Mouse (Mus musculus) spleen, adult 2 months (tissue): ENCODE data around the gene Wdr35.

ENCODE experiments used
- CTCF ChIP-seq: fragments of 200-500 bp; IDR thresholded peaks from 2 replicates; pipeline ENCODE4 v1.5.1; 2011; ENCODE audit warnings: mild to moderate bottlenecking, inconsistent platforms; ENCODE audit not compliant: insufficient read depth, insufficient read length, insufficient replicate concordance; ENCODE audit errors: extremely low read depth
- POLR2A ChIP-seq: fragments of 200-500 bp; IDR thresholded peaks from 2 replicates; pipeline ENCODE4 v1.6.1; 2011; ENCODE audit warnings: low read depth, low read length, inconsistent platforms

DNA sequence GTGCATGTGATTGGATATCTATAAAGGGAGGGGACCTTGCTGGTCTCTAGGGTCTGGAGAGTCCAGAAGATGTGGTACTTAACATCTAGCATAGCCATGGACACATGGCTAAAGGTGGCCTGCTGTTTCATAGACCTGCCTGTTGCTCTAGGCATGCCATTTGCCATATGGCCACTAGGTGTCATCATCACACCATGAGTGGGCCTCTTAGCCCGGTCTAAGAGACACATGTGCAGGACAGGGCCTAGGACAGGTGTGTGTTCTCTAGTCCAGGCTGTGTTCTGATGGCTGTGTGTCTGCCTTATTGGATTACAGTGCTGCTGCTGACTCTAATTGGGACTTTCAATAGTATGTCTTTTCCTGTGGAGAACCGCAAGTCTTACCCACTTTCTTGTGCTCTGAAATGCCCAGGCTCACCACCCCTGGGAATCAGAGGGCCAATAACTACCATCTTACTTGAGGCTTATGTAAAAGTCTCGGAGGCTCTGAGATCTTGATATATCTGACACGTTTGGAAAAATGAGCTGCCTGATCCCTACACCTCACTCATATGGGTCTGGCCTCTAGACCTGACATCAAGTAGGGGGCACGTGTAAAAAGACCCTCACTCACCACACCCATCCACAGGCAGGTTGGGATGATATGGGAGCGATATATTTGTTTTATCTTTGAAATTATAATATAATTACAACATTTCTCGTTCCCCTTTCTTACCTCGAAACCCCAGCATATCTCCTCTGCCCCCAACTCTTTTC lies 78.6 kb downstream of the Wdr35 start:
- TF ChIP-seq POLR2A (no peak), CTCF (peak; percentile 96; the same call in 1 of the 2 replicates)
